Mouse (Mus musculus): ENCODE data around the gene Iqgap1.

GRCm38 (mm10) chr7:80688556-80689220 is 137.1 kb downstream of the Iqgap1 start, which contains the start of gene Crtc3:
- no peak for TF ChIP-seq EP300 (optimal IDR thresholded peaks at IDR 0.05)
- TF ChIP-seq CTCF (IDR thresholded peaks at IDR 0.05; ENCODE audit: low read depth), result no peak

Data from stomach, postnatal 0 days (tissue).